Mouse (Mus musculus) heart, embryonic 13.5 days (tissue): Measurements from ENCODE around the gene Rps18. TPM values are rescaled to one million over a fixed set of nuclear protein-coding genes. Genes with fewer than 3 reads are reported as not detected.

Experiments
- ATAC-seq: fragments of 200-750 bp; cut with Nextera tagmentation; 2 replicates; pipeline ENCODE4 v1.8.0; 2017; ENCODE audit warnings: moderate TSS enrichment; ENCODE audit not compliant: insufficient number of reproducible peaks, low FRiP score, low TSS enrichment; ENCODE audit errors: extremely low read depth
- H3K27ac ChIP-seq: fragments of 300-500 bp; sonication (generic); replicated peaks from 2 replicates; pipeline ENCODE4 v1.5.1; 2015; ENCODE audit warnings: moderate library complexity, mild to moderate bottlenecking, inconsistent platforms
- H3K27me3 ChIP-seq: fragments of 300-500 bp; sonication (generic); replicated peaks from 2 replicates; pipeline ENCODE4 v1.6.1; 2015; ENCODE audit warnings: mild to moderate bottlenecking, inconsistent platforms
- H3K36me3 ChIP-seq: fragments of 300-500 bp; sonication (generic); 2 replicates; pipeline ENCODE4 v1.6.1; 2015; ENCODE audit warnings: mild to moderate bottlenecking, inconsistent platforms
- H3K4me1 ChIP-seq: fragments of 300-500 bp; sonication (generic); 2 replicates; pipeline ENCODE4 v1.6.1; 2015; ENCODE audit warnings: inconsistent platforms
- H3K4me2 ChIP-seq: fragments of 300-500 bp; sonication (generic); 2 replicates; pipeline ENCODE4 v1.6.1; 2015; ENCODE audit warnings: inconsistent platforms, mild to moderate bottlenecking, moderate library complexity
- H3K4me3 ChIP-seq: fragments of 300-500 bp; sonication (generic); 2 replicates; pipeline ENCODE4 v1.5.1; 2015; ENCODE audit warnings: moderate library complexity, mild to moderate bottlenecking, inconsistent platforms
- H3K9ac ChIP-seq: fragments of 300-500 bp; sonication (generic); 2 replicates; pipeline ENCODE4 v1.6.1; 2015; ENCODE audit warnings: inconsistent platforms, mild to moderate bottlenecking, moderate library complexity
- H3K9me3 ChIP-seq: fragments of 300-500 bp; sonication (generic); 2 replicates; pipeline ENCODE4 v1.6.1; 2016; ENCODE audit warnings: inconsistent platforms
- WGBS: fragments of 180-500 bp; shearing (Covaris S2); methylation state at CpG from one replicate; pipeline ENCODE4 v1.1.7; 2015; ENCODE audit warnings: mixed read lengths; 5-methylcytosine and 5-hydroxymethylcytosine counted together
- polyA plus RNA-seq: library from polyadenylated mRNA; unstranded; fragments of >200 nt; fragmentation: Nextera tagmentation; extraction: Ambion mirVana; gene quantifications from 2 replicates; pipeline ENCODE4 v1.2.1, GENCODE M21; 2015

The Rps18 gene
- polyA plus RNA-seq, 1 experiment from 2014 or later, result 923 TPM

DNA sequence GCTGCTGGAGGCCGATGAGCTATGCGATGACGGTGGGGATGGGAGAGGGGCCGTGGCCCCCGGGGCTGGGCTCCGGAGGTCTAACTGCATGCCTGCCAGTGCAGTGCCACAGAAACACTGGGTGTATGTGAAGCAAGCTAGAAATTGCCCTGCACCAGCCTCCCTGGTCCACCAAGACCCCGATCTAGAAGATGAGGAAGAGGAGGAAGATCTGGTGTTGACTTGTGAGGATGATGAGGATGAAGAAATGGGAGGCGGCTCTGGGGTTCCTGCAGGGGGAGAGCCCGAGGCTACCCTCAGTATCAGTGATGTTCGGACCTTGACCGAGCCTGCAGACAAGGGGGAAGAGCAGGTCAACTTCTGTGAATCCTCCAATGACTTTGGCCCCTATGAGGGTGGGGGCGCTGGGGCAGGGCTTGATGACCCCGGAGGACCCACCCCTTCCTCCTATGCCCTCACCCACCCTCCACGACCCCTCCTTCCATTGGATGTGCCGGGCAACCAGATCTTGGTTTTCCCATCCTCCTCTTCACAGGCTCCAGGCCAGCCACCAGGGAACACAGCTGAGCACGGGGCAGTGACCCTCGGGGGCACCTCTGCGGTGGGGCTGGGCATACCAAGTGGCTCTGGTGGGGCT, 38.0 kb downstream of the Rps18 start:
- Histone ChIP-seq H3K9ac (no peak overlapping the region), H3K9me3 (no peaks in the 10 kb centered on the region), H3K4me1 (peaks cover 47% of the 10 kb centered on the region), H3K27ac (no peak overlapping the region), H3K4me2 (peak overlapping the region; percentile 92), H3K4me3 (peak overlapping the region; percentile 85; the same call in 1 of the 2 replicates), H3K36me3 (peaks cover 40% of the 10 kb centered on the region), H3K27me3 (no peaks in the 10 kb centered on the region)
- ATAC-seq, result no peak
- 77% methylated on average over 18 of the region's 18 CpGs for WGBS

DNA sequence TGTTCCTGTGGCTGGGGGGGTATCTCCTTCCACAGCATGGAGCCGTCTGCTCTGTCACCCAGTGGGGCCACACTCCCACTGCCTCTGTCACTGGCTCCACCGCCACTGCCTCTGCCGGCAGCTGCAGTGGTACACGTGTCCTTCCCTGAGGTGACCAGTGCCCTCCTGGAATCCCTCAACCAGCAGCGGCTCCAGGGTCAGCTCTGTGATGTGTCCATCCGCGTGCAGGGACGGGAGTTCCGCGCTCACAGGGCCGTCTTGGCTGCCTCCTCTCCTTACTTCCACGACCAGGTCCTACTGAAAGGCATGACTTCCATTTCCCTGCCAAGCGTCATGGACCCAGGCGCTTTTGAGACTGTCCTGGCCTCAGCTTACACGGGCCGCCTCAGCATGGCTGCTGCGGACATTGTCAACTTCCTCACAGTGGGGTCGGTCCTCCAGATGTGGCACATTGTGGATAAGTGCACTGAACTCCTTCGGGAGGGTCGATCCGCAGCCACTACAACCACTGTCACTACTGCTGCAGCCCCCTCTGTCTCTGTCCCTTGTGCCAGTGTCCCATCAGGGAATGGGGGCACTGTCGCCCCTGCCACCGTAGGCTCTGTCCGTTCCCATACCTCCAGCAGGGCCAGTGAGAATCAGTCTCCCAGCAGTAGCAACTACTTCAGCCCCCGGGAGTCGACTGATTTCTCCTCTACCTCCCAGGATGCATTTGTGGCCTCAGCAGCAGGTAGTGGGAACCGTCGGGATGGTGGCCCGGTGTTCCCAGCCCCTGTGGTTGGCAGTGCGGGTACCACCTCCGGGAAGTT, 38.8 kb downstream of the Rps18 start:
- H3K4me3 ChIP-seq, result peak overlapping the region; percentile 68
- H3K27ac ChIP-seq, result 0 out of 2 replicates have a peak overlapping the region, but pooled peaks have one; percentile 79
- ATAC-seq, result no peak
- H3K9me3 ChIP-seq, result no peaks in the 10 kb centered on the region
- H3K36me3 ChIP-seq, result peaks cover 46% of the 10 kb centered on the region
- H3K4me1 ChIP-seq, result peaks cover 47% of the 10 kb centered on the region
- H3K9ac ChIP-seq, result peak overlapping the region; percentile 85
- 62% methylated on average over 31 of the region's 31 CpGs for WGBS
- peak overlapping the region; percentile 81 for H3K4me2 ChIP-seq
- no peaks in the 10 kb centered on the region for H3K27me3 ChIP-seq

DNA sequence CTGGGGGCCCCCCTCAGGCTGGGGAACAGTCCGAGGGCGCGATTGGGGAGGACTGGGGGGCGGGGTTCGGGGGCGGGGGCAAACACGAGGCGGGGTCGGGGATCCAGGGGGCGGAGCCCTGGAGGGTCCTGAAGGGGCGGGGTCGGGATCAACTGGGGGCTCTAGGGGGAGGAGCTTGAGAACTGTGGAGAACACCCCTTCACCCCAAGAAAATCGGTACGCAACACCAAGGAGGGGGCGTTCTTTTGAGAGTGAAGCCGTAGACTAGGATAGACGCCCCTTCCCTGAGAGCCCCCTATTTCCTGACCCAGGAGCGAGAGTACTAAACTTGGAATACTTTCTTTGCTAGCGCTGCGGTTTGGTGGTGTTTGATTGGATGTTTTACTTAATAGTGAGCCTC, 39.5 kb downstream of the Rps18 start:
- Histone ChIP-seq H3K4me2 (peak overlapping the region; percentile 81), H3K9me3 (no peaks in the 10 kb centered on the region), H3K27me3 (no peaks in the 10 kb centered on the region), H3K9ac (peak overlapping the region; percentile 85), H3K36me3 (peaks cover 54% of the 10 kb centered on the region), H3K4me3 (peak overlapping the region; percentile 68), H3K27ac (peak overlapping the region; percentile 79), H3K4me1 (peaks cover 47% of the 10 kb centered on the region)
- under 1% methylated on average over 15 of the region's 20 CpGs for WGBS
- peak; percentile 23 for ATAC-seq

DNA sequence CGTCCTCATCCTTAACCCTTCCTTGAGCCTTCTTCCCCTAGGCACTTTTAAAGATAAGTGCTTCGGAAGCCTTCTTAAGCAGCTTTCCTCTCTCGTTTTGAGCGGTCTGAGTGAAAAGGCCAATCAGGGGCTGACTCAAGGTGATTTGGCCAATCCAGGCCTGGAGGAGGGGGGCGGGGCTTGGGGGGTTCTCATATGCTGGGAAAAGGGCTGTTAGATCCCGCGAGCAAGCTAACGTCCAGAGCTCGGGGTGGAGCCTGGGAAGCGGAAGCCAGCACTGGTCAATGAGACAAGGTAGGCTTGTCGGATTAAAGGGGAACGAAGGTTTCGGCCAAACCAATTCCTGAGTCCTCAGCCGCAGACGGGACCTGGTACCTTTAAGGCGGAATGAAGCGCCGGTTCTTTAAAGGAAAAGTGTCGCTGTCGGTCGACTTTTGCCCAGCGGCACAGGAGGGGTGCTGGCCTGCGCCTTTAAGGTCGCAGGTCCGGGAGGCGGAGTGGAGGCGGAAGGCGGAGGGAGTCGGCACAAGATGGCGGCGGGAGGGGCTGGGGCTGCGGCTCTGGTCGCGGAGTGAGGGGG, 40.0 kb downstream of the Rps18 start, which contains the start of the genes Tapbp and Zbtb22:
Gene Tapbp, plus strand, starts transcription at position 229 of the 580 bp plus-strand sequence.
Gene Zbtb22, plus strand, starts transcription at position 234 of the 580 bp plus-strand sequence.
- ATAC-seq, result peak; percentile 85
- Histone ChIP-seq H3K4me2 (peak within 1 kb of the TSS; percentile 81), H3K9ac (peak within 1 kb of the TSS; percentile 85), H3K9me3 (no peaks in the 10 kb centered on the region), H3K4me1 (peaks cover 48% of the 10 kb centered on the region), H3K27ac (peak within 1 kb of the TSS; percentile 79), H3K4me3 (peak within 1 kb of the TSS; percentile 68), H3K36me3 (peaks cover 59% of the 10 kb centered on the region), H3K27me3 (no peaks in the 10 kb centered on the region)
- WGBS, result under 1% methylated on average over 30 of the region's 34 CpGs

DNA sequence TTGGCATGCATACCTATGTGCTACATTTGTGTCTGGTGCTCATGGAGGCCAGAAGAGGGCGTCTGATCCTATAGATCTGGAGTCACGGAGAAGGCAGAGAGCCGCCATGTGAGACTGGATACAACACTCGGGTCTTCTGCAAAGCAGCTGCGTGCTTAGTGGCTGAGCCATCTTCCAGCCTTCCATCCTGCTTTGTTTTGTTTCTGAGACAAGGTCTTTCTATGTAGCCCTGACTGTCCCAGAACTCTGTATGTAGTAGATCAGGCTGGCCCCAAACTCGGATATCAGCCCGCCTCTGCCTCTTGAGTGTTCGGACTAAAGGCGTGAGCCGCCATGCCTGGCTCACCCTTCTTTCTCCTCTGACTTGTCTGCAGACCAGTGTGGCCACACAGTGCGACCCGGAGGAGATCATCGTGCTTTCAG, 40.8 kb downstream of the Rps18 start:
- H3K4me1 ChIP-seq, result peaks cover 53% of the 10 kb centered on the region
- 70% methylated on average over 13 of the region's 13 CpGs for WGBS
- peaks cover 63% of the 10 kb centered on the region for H3K36me3 ChIP-seq
- peak overlapping the region; percentile 68 for H3K4me3 ChIP-seq
- H3K9me3 ChIP-seq, result no peaks in the 10 kb centered on the region
- ATAC-seq, result no peak
- peak overlapping the region; percentile 28; the same call in 1 of the 2 replicates for H3K27ac ChIP-seq
- no peaks in the 10 kb centered on the region for H3K27me3 ChIP-seq
- H3K4me2 ChIP-seq, result peak overlapping the region; percentile 81
- peak overlapping the region; percentile 47; the same call in 1 of the 2 replicates for H3K9ac ChIP-seq

DNA sequence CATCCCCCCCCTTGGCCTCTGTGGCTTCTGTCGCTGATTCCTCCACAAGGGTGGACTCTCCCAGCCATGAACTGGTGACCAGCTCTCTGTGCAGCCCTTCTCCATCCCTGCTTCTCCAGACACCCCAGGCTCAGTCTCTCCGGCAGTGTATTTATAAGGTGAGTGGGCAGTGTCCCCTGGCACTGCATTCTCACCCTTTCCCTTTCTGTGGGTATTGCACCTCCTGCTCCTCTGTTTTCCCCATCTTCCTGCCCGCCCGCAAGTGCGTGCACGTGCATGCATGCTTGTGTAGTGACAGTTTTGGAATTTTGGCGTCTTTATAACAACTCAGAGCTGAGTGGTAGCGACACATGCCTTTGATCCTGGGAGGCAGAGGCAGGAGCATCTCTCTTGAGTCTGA, 41.9 kb downstream of the Rps18 start:
- Histone ChIP-seq H3K36me3 (peaks cover 63% of the 10 kb centered on the region), H3K9ac (no peak overlapping the region), H3K27ac (no peak overlapping the region), H3K4me3 (no peak overlapping the region), H3K9me3 (no peaks in the 10 kb centered on the region), H3K27me3 (no peaks in the 10 kb centered on the region), H3K4me2 (no peak overlapping the region), H3K4me1 (peaks cover 50% of the 10 kb centered on the region)
- no peak for ATAC-seq
- WGBS, result 94% methylated on average over 8 of the region's 8 CpGs

DNA sequence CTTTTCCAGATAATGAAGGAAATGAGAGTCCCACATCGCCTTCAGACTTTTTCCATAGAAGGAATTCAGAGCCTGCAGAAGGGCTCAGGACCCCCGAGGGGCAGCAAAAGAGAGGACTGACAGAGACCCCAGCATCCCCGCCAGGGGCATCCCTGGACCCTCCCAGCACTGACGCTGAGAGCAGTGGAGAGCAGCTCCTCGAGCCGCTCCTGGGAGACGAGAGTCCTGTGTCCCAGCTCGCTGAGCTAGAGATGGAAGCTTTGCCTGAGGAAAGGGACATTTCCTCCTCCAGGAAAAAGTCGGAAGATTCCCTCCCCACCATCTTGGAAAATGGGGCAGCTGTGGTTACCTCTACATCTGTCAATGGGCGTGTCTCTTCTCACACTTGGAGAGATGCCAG, 42.5 kb downstream of the Rps18 start:
- Histone ChIP-seq H3K27me3 (no peaks in the 10 kb centered on the region), H3K4me3 (no peak overlapping the region), H3K4me1 (peaks cover 46% of the 10 kb centered on the region), H3K27ac (no peak overlapping the region), H3K36me3 (peaks cover 61% of the 10 kb centered on the region), H3K9ac (no peak overlapping the region), H3K9me3 (no peaks in the 10 kb centered on the region), H3K4me2 (no peak overlapping the region)
- no peak for ATAC-seq
- 88% methylated on average over 10 of the region's 10 CpGs for WGBS

DNA sequence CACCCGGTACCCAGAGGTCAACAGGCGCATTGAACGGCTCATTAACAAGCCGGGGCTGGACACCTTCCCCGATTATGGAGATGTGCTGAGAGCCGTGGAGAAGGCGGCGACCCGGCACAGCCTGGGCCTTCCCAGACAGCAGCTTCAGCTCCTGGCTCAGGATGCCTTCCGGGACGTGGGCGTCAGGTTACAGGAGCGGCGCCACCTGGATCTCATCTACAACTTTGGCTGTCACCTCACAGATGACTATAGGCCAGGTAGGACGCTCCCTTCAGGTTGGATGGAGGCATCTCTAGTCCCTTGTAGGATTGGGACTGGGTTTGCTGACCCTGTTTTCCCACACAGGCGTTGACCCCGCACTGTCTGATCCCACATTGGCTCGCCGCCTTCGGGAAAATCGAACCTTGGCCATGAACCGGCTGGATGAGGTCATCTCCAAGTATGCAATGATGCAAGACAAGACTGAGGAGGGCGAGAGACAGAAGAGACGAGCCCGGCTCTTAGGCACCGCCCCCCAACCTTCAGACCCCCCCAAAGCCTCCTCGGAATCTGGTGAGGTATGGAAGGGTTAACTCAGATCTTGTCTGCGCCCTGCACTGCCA, 43.9 kb downstream of the Rps18 start:
- H3K27ac ChIP-seq, result no peak overlapping the region
- no peak overlapping the region for H3K4me3 ChIP-seq
- no peak for ATAC-seq
- H3K4me1 ChIP-seq, result peaks cover 41% of the 10 kb centered on the region
- H3K4me2 ChIP-seq, result no peak overlapping the region
- 91% methylated on average over 28 of the region's 28 CpGs for WGBS
- H3K36me3 ChIP-seq, result peaks cover 48% of the 10 kb centered on the region
- no peaks in the 10 kb centered on the region for H3K9me3 ChIP-seq
- H3K9ac ChIP-seq, result no peak overlapping the region
- H3K27me3 ChIP-seq, result no peaks in the 10 kb centered on the region

DNA sequence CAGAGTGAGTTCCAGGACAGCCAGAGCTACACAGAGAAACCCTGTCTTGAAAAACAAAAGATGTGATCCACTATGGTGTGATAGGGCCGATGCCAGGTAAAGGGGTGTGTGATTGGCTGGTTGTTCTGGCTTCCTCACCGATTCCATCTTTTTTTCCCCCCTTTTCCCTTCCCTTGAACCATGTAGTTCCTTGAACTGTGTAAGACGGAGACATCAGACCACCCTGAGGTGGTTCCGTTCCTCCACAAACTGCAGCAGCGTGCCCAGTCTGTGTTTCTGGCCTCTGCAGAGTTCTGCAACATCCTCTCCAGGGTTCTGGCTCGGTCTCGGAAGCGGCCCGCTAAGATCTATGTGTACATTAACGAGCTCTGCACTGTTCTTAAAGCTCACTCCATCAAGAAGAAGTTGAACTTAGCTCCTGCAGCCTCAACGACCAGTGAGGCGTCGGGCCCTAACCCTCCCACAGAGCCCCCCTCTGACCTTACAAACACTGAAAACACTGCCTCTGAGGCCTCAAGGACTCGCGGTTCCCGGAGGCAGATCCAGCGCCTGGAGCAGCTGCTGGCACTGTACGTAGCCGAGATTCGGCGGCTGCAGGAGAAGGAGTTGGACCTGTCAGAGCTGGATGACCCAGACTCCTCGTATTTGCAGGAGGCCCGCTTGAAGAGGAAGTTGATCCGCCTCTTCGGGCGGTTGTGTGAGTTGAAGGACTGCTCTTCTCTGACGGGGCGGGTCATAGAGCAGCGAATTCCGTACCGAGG, 44.6 kb downstream of the Rps18 start:
- no peak for ATAC-seq
- 89% methylated on average over 31 of the region's 31 CpGs for WGBS
- no peak overlapping the region for H3K9ac ChIP-seq

DNA sequence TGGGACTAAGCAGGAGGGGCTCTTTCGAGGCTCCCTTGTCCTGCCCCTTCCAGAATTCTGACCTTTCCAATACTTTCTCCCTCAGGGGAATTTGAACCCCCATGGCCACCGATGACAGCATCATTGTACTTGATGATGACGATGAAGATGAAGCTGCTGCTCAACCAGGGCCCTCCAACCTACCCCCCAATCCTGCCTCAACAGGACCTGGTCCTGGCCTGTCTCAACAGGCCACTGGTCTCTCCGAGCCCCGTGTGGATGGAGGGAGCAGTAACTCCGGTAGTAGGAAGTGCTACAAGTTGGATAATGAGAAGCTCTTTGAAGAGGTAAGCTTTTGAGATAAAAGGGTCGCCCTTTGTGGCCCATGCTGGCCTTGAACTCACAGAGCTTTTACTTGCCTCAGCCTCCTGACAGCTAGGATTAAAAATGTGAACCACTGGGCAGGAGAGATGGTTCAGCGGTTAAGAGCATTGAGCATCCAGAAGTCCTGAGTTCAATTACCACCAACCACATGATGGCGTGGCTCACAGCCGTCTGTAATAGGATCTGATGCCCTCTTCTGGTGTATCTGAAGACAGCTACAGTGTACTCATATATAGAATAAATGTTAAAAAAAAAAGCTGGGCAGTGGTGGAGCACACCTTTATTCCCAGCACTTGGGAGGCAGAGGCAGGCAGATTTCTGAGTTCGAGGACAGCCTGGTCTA, 45.3 kb downstream of the Rps18 start:
- Histone ChIP-seq H3K36me3 (peaks cover 47% of the 10 kb centered on the region), H3K27me3 (no peaks in the 10 kb centered on the region), H3K9ac (peak overlapping the region; percentile 88), H3K4me2 (peak overlapping the region; percentile 99), H3K4me3 (peak overlapping the region; percentile 75), H3K9me3 (no peaks in the 10 kb centered on the region), H3K4me1 (peaks cover 36% of the 10 kb centered on the region), H3K27ac (peak overlapping the region; percentile 89)
- no peak for ATAC-seq
- 46% methylated on average over 11 of the region's 11 CpGs for WGBS

More for the DNA sequence above, 44.6 kb downstream of the Rps18 start:
- no peak overlapping the region for H3K27ac ChIP-seq
- H3K9me3 ChIP-seq, result no peaks in the 10 kb centered on the region
- H3K27me3 ChIP-seq, result no peaks in the 10 kb centered on the region
- peaks cover 36% of the 10 kb centered on the region for H3K4me1 ChIP-seq
- peak overlapping the region; percentile 99 for H3K4me2 ChIP-seq
- peaks cover 47% of the 10 kb centered on the region for H3K36me3 ChIP-seq
- no peak overlapping the region for H3K4me3 ChIP-seq
